Mouse (Mus musculus) embryo, embryonic 10 days (tissue): Measurements from ENCODE around the gene Dlgap1.

ENCODE experiments used
- DNase-seq: peaks from one replicate; pipeline ENCODE4 v3.0.0-alpha.2; 2015; ENCODE audit warnings: low spot score

Gene Dlgap1

GRCm38 (mm10) chr17:70626396-70626795 is 657.5 kb downstream of the Dlgap1 start:
- DNase-seq, result no peak

GRCm38 (mm10) chr17:70626925-70627324 is 658.1 kb downstream of the Dlgap1 start:
- DNase-seq, result no peak

- DNase-seq, result peak; percentile 25
Observed at GRCm38 (mm10) chr17:70629653-70630378, 660.9 kb downstream of the Dlgap1 start.

- DNase-seq, result peak; percentile 88
Observed at GRCm38 (mm10) chr17:70633181-70633944, 664.5 kb downstream of the Dlgap1 start.

GRCm38 (mm10) chr17:70643211-70643610 is 674.3 kb downstream of the Dlgap1 start:
- no peak for DNase-seq

- peak; percentile 56 for DNase-seq
Observed at GRCm38 (mm10) chr17:70646641-70647040, 677.8 kb downstream of the Dlgap1 start.

- DNase-seq, result no peak
Observed at GRCm38 (mm10) chr17:70661382-70661781, 692.5 kb downstream of the Dlgap1 start.

- no peak for DNase-seq
Observed at GRCm38 (mm10) chr17:70663992-70664391, 695.1 kb downstream of the Dlgap1 start.

- no peak for DNase-seq
Observed at GRCm38 (mm10) chr17:70664484-70665040, 695.7 kb downstream of the Dlgap1 start.

GRCm38 (mm10) chr17:70673985-70674384 is 705.1 kb downstream of the Dlgap1 start:
- no peak for DNase-seq

- DNase-seq, result no peak
Observed at GRCm38 (mm10) chr17:70676522-70676921, 707.6 kb downstream of the Dlgap1 start.

- DNase-seq, result peak; percentile 92
Observed at GRCm38 (mm10) chr17:70683561-70684167, 714.8 kb downstream of the Dlgap1 start.

GRCm38 (mm10) chr17:70690174-70690573 is 721.3 kb downstream of the Dlgap1 start:
- DNase-seq, result no peak

- no peak for DNase-seq
Observed at GRCm38 (mm10) chr17:70690598-70690997, 721.7 kb downstream of the Dlgap1 start.

- DNase-seq, result peak; percentile 94
Observed at GRCm38 (mm10) chr17:70706976-70707818, 738.3 kb downstream of the Dlgap1 start.

GRCm38 (mm10) chr17:70707819-70708140 is 738.9 kb downstream of the Dlgap1 start:
- no peak for DNase-seq

- DNase-seq, result no peak
Observed at GRCm38 (mm10) chr17:70709545-70709944, 740.7 kb downstream of the Dlgap1 start.

- no peak for DNase-seq
Observed at GRCm38 (mm10) chr17:70713470-70713869, 744.6 kb downstream of the Dlgap1 start.

- DNase-seq, result no peak
Observed at GRCm38 (mm10) chr17:70719684-70720324, 750.9 kb downstream of the Dlgap1 start.

- DNase-seq, result peak; percentile 73
Observed at GRCm38 (mm10) chr17:70720766-70721165, 751.9 kb downstream of the Dlgap1 start.

- DNase-seq, result no peak
Observed at GRCm38 (mm10) chr17:70722146-70722545, 753.3 kb downstream of the Dlgap1 start.
